Mouse (Mus musculus): ENCODE measurements around the gene Phactr3.

DNA sequence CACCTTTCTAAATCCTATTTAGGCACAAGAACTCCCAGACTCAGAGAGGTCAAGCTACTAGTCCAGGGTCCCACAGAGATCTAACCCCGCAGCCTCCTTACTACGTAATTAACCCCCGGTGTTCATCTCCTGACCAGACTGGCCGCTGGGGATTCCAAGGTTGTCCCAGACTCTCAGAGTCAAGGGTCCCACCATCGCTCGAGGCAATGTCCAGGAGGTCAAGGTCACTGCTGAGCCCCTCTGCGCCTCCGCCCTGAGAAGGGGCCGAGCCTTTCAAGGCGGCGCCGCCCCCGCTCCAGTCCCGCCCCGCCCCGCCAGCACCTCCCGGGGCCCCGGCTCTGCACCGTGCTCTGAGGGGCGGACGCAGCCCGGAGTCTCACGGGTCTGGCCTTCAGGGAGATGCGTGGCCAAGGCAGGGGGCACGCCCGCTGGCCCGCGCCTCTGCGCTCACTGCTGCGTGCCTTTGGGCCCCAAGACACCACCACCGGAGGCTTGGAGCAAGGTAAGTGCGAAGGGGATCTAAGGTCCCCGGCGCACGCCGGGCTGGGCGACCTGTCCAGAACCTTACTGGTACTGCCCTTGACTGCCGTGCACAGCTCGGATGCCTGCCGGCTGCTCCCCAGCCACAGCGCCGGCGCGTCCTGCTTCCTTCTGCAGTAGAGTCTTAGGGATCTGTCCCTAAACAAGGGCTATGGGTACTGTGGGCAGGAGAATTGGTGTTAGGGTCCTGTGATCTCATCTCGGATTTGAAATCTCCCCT, at the start of gene Phactr3:
- TF ChIP-seq CTCF (IDR thresholded peaks at IDR 0.05; ENCODE audit: control insufficient read depth, insufficient read depth, low read length) = no peak
- TF ChIP-seq POLR2A (IDR thresholded peaks at IDR 0.05; ENCODE audit: borderline replicate concordance, control insufficient read depth, low read depth, low read length) = no peak
